Mouse (Mus musculus) layer of hippocampus, adult 8-10 months (tissue): ENCODE data around the gene Gm7257. TPM values are rescaled to one million over a fixed set of nuclear protein-coding genes. Genes with fewer than 3 reads are reported as not detected.
A peak's percentile ranks its signal among the peaks of the same experiment; 100 is the strongest.

ENCODE experiments used
- DNase-seq, 2 experiments: peaks; one replicate each; pipeline ENCODE4 v3.0.0; 2022; ENCODE audit warnings: low spot score in 2 of 2
- total RNA-seq, 4 experiments: library from RNA; stranded (reverse); gene quantifications; 2 replicates each; pipeline ENCODE4 v1.2.4; 2022

Gm7257 gene
- not detected for total RNA-seq

DNA sequence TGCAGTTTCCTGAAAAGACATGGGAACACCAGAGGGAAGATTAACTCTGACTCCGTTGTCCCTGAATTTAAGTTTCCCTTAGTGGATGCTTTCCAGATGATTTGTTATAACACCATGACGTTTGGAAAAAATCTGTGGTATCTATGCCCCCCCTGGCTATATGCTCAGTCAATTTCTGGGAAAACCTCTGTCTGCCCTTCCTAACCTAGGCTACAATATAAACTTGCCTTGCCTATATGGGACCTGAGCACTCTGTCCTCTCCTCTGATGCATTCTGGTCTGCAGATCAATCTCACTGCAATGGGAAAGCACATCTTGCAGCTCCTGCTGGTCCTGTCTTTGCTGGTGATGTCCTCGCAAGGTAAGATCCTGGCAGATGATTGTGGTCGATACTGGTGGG is at the start of gene Gm7257:
Gene Gm7257, plus strand, starts transcription at position 301 of the 400 bp plus-strand sequence.
- DNase-seq, result no peak

DNA sequence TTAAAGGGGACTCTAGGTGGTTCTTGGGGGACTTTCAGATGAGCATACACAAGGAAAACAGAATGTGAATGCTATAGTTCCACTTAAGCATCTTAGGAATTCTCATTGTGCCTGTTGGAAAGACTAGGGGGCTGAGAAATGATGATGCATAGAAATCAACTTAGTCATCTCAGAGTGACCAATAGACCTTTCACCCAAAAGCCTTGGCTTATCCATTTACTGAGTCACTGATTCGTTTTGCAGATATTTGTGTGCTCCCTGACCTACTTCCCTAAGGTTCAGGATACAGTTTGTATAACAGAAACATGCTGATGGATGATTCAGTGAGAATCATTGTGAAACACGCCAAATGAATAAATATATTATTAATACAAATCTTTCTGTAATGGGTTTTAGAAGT is 28.7 kb upstream of the Gm7257 start:
- no peak for DNase-seq

DNA sequence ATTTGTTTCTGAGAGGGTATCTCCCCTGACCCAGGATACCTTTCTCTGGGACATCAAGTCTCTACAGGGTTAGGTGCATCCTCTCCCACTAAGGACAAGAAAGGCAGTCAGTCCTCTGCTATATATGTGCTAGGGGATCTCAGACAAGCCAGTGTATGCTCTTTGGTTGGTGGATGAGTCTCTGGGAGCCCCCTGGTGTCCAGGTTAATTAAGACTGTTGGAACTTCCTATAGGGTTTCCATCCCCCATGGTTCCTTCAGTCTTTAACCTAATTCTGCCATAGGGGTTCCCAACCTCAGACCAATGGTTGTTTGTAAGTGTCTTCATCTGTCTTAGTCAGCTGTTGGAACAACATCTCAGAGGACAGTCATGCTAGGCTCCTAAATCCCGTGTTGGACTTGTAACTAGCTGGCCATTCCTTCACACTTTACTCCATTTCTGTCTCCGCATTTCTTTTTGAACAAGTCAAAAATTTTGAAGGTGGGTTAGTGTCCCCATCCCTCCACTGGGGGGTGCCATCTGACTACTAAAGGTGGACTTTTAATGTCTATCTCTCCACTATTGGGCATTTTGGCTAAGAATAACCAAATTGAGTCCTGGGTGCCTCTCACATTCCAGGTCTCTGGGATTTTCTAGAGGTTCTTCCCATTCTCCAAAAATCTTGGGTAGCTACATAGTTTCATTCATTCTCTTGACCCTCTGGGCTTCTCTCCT is 3.5 kb downstream of the Gm7257 start:
- peak in 1 of 2 experiments; percentile 5 for DNase-seq

DNA sequence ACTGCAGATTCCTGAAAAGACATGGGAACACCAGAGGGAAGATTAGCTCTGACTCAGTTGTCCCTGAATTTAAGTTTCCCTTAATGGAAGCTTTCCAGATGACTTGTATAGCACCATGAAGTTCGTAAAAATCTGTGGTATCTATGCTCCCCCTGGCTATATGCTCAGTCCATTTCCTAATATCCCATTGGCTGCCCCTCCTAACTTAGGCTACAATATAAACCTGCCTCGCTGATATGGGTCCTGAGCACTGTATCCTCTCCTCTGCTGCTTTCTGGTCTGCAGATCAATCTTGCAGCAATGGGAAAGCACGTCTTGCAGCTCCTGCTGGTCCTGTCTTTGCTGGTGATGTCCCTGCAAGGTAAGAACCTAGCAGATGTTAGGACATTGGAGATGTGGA is 43.7 kb downstream of the Gm7257 start, which contains the start of gene Gm9513:
Gene Gm9513, plus strand, starts transcription at position 301 of the 400 bp plus-strand sequence.
- no peak for DNase-seq

Other genes with a start within 250 kb of the Gm7257 start
- not detected for gene Gm9513, start 43.8 kb downstream of the Gm7257 start, total RNA-seq
- not detected for gene Gm5615, start 110.1 kb downstream of the Gm7257 start, total RNA-seq
- not detected for gene Gm17689, start 150.8 kb downstream of the Gm7257 start, total RNA-seq
- not detected for gene A630095E13Rik, start 211.5 kb downstream of the Gm7257 start, total RNA-seq